25 mouse cellular contexts compared by ENCODE assay signal in genomic region chr12:25298766-25299165, GRCm38 (mm10).
"Had no signal": no experiment of that assay in that cellular context is flagged by ENCODE, and none has a peak within 500 bp of the region (broad histone marks: within the 10 kb centered on the region; RNA-seq: fewer than 3 reads in every experiment).

No protein-coding gene starts in this region.

- H3K9me3 ChIP-seq: kidney, embryonic 15.5 days; limb, embryonic 12.5 days; limb, embryonic 15.5 days; neural tube, embryonic 12.5 days; neural tube, embryonic 15.5 days; stomach, embryonic 15.5 days had no signal

- ATAC-seq: liver, postnatal 0 days; lung, postnatal 0 days had no signal

- DNase-seq: kidney, adult 8-10 months; kidney, postnatal 10 days; kidney, postnatal 36 days; layer of hippocampus, postnatal 36 days; left cerebral cortex, postnatal 4 days; liver, postnatal 0 days; lung, embryonic 14.5 days; midbrain, embryonic 14.5 days; right cerebral cortex, postnatal 25 days; spleen, adult 18-20 months; thymus, adult 2 months; thymus, postnatal 14 days; thymus, postnatal 4 days had no signal

- H3K27ac ChIP-seq: kidney, embryonic 15.5 days; left cerebral cortex, adult 2 months; limb, embryonic 12.5 days; limb, embryonic 15.5 days; liver, embryonic 14.5 days; macrophage; neural tube, embryonic 12.5 days; neural tube, embryonic 15.5 days; stomach, embryonic 15.5 days had no signal

- H3K4me1 ChIP-seq: limb, embryonic 15.5 days had no signal

- H3K27me3 ChIP-seq: kidney, embryonic 15.5 days; limb, embryonic 12.5 days; limb, embryonic 15.5 days; neural tube, embryonic 12.5 days; neural tube, embryonic 15.5 days; stomach, embryonic 15.5 days had no signal

- H3K4me2 ChIP-seq: kidney, embryonic 15.5 days; limb, embryonic 12.5 days; limb, embryonic 15.5 days; liver, embryonic 11.5 days; lung, embryonic 14.5 days; midbrain, embryonic 11.5 days; neural tube, embryonic 12.5 days; neural tube, embryonic 15.5 days; stomach, embryonic 15.5 days had no signal

- H3K36me3 ChIP-seq: kidney, embryonic 15.5 days; limb, embryonic 12.5 days; limb, embryonic 15.5 days; neural tube, embryonic 12.5 days; neural tube, embryonic 15.5 days; stomach, embryonic 15.5 days had no signal

- H3K4me3 ChIP-seq: kidney, embryonic 15.5 days; left cerebral cortex, adult 2 months; limb, embryonic 12.5 days; limb, embryonic 15.5 days; neural tube, embryonic 12.5 days; neural tube, embryonic 15.5 days; stomach, embryonic 15.5 days had no signal

- H3K9ac ChIP-seq: kidney, embryonic 15.5 days; limb, embryonic 12.5 days; limb, embryonic 15.5 days; liver, embryonic 14.5 days; liver, postnatal 0 days; lung, embryonic 14.5 days; neural tube, embryonic 12.5 days; neural tube, embryonic 15.5 days; stomach, embryonic 15.5 days had no signal
